Mouse (Mus musculus) heart, postnatal 36 days (tissue): ENCODE results near the gene Tnr. TPM values are rescaled to one million over a fixed set of nuclear protein-coding genes. Genes with fewer than 3 reads are reported as not detected.
A peak's percentile ranks its signal among the peaks of the same experiment; 100 is the strongest.
"Not testable (repeated sequence)": the region's sequence is repeated elsewhere in the genome, so short reads cannot be mapped to it uniquely, and the experiment has no call there.

Source experiments
- DNase-seq, 2 experiments: peaks; one replicate each; pipeline ENCODE4 v3.0.0; 2021 to 2022
- intact Hi-C: fragments of 180-260 bp; cut with DNase I; formaldehyde crosslinking; loops from one replicate; pipeline ENCODE4 v1.15.1; 2025
- total RNA-seq, 2 experiments: library from RNA; stranded (reverse); gene quantifications; 2 replicates each; pipeline ENCODE4 v1.2.3; 2021

Tnr gene
- total RNA-seq, 2 experiments from 2014 or later, result 0.17 to 0.68 TPM

DNA sequence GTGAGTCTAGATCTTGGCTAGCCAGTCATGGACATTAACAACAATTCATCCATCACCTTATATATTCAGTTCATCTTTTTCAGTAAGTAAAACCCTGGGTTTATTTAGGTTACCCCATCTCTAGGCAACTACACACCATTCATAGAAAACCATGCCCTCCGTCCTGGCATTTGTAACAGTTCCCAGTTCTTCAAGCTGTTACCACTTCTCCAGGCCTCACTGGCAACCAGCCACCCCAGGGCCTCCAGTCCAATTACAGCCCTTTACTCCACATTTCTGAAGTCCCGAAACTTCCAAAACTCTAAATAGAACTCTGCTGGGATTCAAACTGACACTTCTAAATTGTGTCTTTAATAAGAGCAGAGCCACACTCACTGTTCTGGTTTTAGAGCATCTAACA, 397.0 kb downstream of the Tnr start:
- intact Hi-C loops, result no loop called here
- no peak for DNase-seq

DNA sequence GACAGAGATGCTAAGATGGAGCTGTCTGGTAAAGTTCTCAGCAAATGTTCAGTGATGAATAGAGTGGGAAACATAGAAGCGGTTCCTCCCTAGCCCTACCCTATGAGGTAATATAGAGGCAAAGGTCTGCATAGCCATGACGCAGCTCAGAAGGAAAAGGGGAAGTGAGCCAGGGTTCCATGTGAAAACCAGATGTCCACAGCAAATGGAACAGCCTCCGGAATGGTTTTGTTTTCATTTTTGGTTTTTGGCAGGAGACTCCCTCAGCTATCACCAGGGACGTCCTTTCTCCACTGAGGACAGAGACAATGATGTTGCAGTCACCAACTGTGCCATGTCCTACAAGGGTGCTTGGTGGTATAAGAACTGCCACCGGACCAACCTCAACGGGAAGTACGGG, 399.4 kb downstream of the Tnr start:
- peak; percentile 53 to 59 for DNase-seq
- intact Hi-C loops, result loop anchor here (2.0 kb wide), 1 partner anchor 114 kb away; no protein-coding TSS in a partner anchor

DNA sequence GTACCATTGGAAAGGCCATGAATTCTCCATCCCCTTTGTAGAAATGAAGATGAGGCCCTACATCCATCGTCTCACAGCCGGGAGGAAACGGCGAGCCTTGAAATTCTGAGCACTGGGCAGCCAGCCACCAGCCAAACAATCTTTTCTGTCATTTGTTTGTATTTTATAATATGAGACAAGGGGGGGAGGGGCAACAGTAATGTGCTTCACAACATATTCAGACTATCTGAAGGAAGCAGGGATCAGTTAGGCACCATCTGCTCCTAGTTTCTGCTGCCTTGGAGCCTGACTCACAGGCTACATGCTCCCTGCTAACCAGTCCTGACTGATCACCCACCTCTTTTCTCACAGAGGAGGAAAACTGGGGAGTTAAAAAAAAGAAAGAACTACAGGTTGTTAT, 400.5 kb downstream of the Tnr start:
- peak in 1 of 2 experiments; percentile 7 for DNase-seq
- intact Hi-C loops, result no loop called here

DNA sequence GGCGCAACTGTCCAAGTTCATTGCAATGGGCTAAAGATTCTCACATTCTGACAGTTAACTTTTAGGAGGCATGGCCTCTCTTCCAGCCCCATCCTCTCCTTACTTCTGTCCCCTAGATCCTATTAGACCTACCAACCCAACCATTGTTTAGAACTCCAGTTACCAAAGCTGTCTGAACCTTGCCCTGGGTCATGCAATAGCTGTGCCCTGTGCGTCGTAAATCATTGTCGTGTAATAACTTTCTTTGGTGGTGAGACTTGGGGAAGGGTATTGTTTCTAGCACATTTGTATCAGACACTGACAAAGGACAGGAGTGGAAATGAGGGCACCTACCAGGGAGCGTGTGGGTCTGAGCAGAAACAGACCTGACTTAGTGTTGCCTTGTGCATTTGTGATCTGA, 401.1 kb downstream of the Tnr start:
- intact Hi-C loops, result loop anchor here (5.0 kb wide), 1 partner anchor 43 kb away; no protein-coding TSS in a partner anchor
- DNase-seq, result no peak

DNA sequence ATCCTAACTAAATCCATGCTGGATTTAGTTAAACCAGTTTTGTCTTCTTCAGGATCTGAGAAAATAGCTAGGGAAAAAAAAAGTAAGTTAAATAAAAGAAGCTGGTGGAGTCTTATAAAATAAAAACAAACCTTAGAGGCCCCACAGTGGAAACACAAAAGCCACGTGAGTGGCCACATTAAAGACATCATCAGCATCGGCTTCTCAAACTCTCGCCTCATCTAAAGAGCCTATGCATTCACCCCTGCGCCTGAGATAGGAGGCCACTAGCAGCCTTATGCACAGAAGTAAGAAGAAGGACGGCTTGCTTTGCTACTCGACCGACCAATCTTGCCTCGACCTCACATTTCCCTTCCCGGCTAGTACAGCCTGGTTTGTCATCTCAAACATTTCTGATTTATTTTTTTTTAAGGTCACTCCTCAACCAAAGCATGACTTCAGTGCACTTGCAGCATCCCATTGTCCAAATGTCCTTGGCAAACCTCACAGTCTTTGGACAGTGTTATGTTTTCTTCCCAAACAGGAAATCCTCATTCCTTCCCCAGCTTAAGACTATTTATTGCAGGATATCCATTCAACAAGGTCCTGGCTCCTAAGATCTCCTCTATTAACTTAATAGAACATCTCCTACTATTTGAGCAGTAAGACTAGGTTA, 405.2 kb downstream of the Tnr start:
- peak in 1 of 2 experiments; percentile 14 for DNase-seq
- intact Hi-C loops, result loop anchor here (5.0 kb wide), 1 partner anchor 38 kb away; no protein-coding TSS in a partner anchor

DNA sequence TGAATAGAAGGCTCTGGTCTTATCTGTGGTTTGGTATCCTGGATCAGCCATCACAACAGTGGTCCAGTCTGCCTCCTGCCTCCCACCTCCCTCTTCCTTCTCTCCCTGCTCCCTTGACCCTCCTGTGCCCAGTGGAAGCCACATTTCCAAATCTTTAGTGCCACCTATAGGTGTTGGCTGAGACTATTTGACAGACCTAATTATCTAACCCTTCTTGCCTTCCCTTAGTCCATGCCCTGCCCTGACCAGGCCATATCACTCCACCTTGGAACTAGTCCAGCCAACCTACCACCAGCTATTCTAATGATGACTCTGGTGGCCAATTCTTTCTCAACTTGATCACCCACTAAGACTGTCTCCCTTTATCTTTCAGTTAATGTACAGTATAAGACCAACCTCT, 408.5 kb downstream of the Tnr start:
- DNase-seq, result no peak
- intact Hi-C loops, result no loop called here

DNA sequence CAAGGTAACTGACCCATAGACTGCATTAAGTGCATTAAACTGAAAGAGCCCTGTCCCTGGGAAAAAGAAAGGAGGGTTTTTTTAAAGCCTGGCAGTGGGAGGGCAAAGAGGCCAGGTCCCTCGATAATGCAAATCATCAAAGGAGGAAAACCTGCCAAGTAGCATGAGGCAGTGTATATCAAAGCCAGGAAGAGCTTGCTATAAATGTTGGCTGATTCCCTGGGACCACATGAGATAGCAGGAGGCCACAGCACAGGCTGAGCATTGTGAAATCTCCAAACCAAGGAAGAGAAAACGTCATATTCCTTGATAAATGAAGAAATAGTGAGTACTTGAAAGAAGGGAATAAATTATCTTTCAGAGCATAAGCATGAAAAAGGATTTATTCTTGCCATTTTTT, 409.0 kb downstream of the Tnr start:
- intact Hi-C loops, result no loop called here
- DNase-seq, result no peak

DNA sequence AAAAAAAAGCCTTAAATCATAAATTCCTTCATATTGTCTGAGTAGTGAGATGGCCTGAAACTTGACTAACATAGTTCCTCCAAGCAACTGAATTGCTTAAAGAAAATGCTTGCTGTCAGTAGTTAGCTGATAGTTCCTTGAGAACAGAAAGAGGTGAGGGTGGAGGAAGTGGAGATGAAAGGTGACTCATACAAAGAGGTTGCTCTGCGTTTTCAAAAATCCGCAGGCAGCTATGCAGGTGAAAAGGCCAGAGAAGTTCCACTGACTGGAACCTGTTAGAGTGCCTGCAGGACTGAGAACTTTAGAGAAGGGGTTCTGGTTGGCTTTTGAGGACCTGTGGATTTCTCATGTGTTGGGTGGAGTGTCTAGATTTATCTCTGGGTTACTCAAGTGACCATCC, 414.9 kb downstream of the Tnr start:
- intact Hi-C loops, result no loop called here
- DNase-seq, result no peak

DNA sequence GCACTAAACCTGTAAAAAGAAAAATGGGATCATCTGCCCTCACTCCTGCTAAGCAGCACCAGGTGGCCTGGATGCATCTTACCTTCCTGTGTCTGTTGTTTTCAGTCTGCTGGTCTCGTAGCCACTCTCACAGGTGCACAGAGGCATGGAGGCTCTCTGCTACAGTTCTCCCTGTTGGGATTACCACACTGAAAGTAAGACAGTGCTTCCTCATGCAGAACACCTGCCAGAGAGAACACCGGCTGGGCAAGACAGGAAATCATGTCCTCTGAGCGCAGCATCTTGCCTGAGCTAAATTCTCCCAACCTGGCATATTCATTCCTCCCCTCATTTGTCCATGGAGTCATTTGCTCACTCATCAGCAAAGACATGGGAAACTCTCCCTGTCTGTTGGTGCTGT, 415.8 kb downstream of the Tnr start:
- intact Hi-C loops, result no loop called here
- DNase-seq, result no peak

DNA sequence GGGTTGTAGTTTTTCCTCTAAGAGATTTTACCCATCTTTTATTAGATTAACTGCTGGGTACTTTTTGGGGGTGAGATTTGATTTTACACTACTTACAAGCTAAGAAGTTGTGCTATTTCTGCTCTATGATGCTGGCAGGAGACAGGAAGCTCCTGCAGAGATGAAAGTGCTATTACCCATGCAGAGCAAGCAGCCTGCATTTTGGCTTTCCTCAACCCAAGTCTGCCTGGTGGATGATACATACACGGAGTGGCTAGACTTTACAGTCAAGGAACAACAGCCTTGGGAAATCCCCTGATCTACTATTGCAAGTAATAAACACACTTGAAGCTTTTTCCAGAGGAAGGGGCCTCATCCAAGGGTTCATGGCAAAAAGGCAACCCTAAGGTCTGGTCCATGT, 430.0 kb downstream of the Tnr start:
- intact Hi-C loops, result no loop called here
- DNase-seq, result no peak

DNA sequence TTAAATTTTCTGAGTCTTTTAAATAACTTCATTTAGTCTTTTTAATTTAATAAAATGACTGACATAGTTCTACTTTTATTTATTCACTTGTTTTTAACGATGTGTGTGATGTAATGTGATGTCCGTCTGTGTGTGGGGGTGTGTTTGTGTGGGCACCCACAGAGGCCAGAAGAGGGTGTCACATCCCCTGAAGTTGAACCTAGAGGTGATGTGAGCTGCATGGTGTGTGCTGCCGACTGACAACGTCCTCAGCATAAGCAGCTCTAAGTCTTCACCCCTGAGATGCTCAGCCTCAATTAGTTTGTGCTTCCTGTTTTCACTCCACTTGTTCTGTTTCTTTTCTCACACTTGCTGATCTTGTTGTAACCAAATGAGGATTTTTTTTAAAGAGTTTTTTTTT, 439.8 kb downstream of the Tnr start:
- DNase-seq, result no peak
- intact Hi-C loops, result no loop called here

DNA sequence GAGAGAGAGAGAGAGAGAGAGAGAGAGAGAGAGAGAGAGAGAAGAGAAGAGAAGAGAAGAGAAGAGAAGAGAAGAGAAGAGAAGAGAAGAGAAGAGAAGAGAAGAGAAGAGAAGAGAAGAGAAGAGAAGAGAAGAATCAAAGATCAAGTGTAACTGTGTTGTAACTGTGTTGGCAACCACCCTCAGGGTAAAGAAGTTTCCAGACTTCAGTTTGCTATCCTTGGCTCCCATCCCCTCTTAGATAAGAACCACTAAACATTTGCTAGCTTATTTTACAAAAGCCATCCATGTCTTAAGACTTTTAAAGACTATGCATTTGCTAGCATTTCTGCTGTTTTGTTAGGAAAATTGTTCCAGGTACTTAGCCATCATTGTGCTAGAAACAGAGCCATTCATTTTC, 442.7 kb downstream of the Tnr start:
- intact Hi-C loops, result loop anchor here (5.0 kb wide), 1 partner anchor 39 kb away; no protein-coding TSS in a partner anchor
- not testable (repeated sequence) for DNase-seq

DNA sequence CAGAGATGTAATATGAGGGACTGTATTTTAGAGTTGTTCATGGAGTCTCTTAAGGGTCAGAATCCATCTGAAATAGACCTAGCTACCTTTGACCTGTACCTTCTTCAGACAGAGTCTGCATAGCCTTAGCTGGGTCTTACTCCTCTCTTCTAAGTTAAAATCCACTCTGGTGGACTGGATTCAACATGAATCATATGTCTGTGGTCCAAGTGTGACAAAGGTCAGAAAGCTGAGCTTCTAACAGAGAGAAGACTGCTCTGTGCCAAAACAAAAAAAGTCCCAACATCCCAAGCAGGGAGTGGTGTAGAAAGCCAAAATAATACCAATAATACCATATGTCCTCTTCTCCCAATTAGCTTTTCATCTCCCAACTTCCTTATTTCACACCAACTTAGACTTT, 444.8 kb downstream of the Tnr start:
- DNase-seq, result peak; percentile 23 to 34
- intact Hi-C loops, result loop anchor here (5.0 kb wide), 1 partner anchor 41 kb away; no protein-coding TSS in a partner anchor

DNA sequence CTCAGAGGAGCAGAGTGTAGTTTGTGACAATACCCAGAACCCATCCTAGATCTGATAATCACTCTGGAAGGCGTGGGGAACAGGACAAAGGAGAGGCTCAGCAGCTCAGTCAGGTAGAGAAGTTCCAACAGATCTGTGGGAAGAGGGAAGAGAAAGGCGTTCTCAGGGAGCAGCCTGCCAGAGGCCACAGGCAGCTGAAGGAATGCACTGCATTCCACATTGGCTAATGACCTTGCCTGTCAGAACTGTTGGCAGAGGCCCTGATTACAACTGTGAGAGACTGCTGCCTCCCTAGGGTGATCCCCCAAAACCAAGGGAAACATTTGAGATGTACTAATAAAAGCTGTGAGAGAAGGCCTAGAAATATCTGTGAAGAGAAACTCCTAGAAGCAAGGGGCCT, 454.2 kb downstream of the Tnr start:
- intact Hi-C loops, result no loop called here
- DNase-seq, result peak; percentile 8 to 38

DNA sequence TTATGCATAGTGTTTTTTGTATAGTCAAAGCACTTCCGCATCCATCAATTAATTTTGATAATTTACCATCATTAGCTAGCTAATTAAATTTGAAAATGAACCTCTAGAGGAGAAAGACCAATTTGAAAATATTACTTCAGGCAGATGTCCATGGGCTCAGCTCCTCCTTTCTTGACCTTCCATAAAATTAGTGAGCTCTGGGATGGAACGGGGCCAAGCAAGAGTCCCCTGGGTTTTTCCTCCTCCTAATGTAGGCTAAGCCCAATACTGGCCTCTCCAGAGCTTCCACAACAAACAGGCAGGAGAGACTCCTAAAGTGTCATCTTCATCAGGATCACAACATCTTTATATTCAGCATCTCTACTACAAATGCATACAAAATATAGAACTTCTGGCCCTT, 455.5 kb downstream of the Tnr start:
- peak; percentile 30 to 31 for DNase-seq
- intact Hi-C loops, result no loop called here

DNA sequence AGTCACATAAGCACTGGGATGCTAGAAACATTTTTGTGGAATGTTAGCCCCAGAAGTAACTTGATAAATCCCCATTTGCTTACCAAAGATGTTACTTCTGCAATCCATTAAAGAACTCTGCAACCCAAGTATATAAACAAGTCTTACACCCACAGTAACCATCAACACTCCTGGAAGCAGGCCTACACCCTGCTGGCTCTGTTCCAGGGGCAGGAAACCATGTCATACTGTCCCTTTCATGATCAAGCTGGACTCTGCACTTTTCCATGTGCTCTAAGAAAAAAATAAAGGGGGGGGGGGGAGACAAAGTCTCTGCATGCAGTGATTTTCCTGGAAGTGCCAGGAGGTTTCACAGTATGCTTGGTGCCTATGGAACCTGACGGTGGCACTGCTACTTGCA, 456.8 kb downstream of the Tnr start:
- DNase-seq, result no peak
- intact Hi-C loops, result no loop called here
